Mouse (Mus musculus): ENCODE measurements around the gene Hes3. TPM values are rescaled to one million over a fixed set of nuclear protein-coding genes. Genes with fewer than 3 reads are reported as not detected.
A peak's percentile ranks its signal among the peaks of the same experiment; 100 is the strongest.

Gene Hes3
- polyA plus RNA-seq, 1 experiment from 2014 or later, result 0.41 TPM

- Histone ChIP-seq H3K27ac (ENCODE audit: low read length) (no peak overlapping the region), H3K4me2 (ENCODE audit: low read length) (no peak overlapping the region), H3K4me3 (ENCODE audit: low read depth, low read length) (no peak overlapping the region), H3K27me3 (ENCODE audit: control insufficient read depth, insufficient read depth, low read depth, low read length) (no peaks in the 10 kb centered on the region), H3K4me1 (ENCODE audit: control insufficient read depth, insufficient read depth, low read length) (peaks cover 4% of the 10 kb centered on the region; the same call in 1 of the 2 replicates), H3K9ac (ENCODE audit: low read depth, low read length) (no peak overlapping the region), H3K9me3 (replicated peaks; ENCODE audit: control insufficient read depth, low read length, poor library complexity, severe bottlenecking) (no peaks in the 10 kb centered on the region), H3K36me3 (ENCODE audit: control insufficient read depth, insufficient read depth, low read length) (peaks cover 5% of the 10 kb centered on the region)
- ATAC-seq, result no peak
- WGBS, result 65% methylated on average over 9 of the region's 9 CpGs
These were observed 28.4 kb downstream of the Hes3 start for GRCm38 (mm10) chr4:152263089-152263488.

- H3K27ac ChIP-seq (ENCODE audit: low read length), result no peak overlapping the region
- no peak for ATAC-seq
- H3K27me3 ChIP-seq (ENCODE audit: control insufficient read depth, insufficient read depth, low read depth, low read length), result no peaks in the 10 kb centered on the region
- peaks cover 3% of the 10 kb centered on the region for H3K36me3 ChIP-seq (ENCODE audit: control insufficient read depth, insufficient read depth, low read length)
- no peaks in the 10 kb centered on the region for H3K9me3 ChIP-seq (replicated peaks; ENCODE audit: control insufficient read depth, low read length, poor library complexity, severe bottlenecking)
- H3K9ac ChIP-seq (ENCODE audit: low read depth, low read length), result peak overlapping the region; percentile 10; the same call in 1 of the 2 replicates
- 70% methylated on average over 9 of the region's 9 CpGs for WGBS
- no peak overlapping the region for H3K4me3 ChIP-seq (ENCODE audit: low read depth, low read length)
- no peak overlapping the region for H3K4me2 ChIP-seq (ENCODE audit: low read length)
- H3K4me1 ChIP-seq (ENCODE audit: control insufficient read depth, insufficient read depth, low read length), result peaks cover 4% of the 10 kb centered on the region; the same call in 1 of the 2 replicates
These were observed 29.3 kb downstream of the Hes3 start for GRCm38 (mm10) chr4:152262187-152262586.

- H3K4me2 ChIP-seq (ENCODE audit: low read length), result no peak overlapping the region
- H3K9ac ChIP-seq (ENCODE audit: low read depth, low read length), result no peak overlapping the region
- H3K27me3 ChIP-seq (ENCODE audit: control insufficient read depth, insufficient read depth, low read depth, low read length), result no peaks in the 10 kb centered on the region
- ATAC-seq, result no peak
- peaks cover 4% of the 10 kb centered on the region; the same call in 1 of the 2 replicates for H3K4me1 ChIP-seq (ENCODE audit: control insufficient read depth, insufficient read depth, low read length)
- no peak overlapping the region for H3K4me3 ChIP-seq (ENCODE audit: low read depth, low read length)
- no peaks in the 10 kb centered on the region for H3K9me3 ChIP-seq (replicated peaks; ENCODE audit: control insufficient read depth, low read length, poor library complexity, severe bottlenecking)
- WGBS, result 97% methylated on average over 8 of the region's 8 CpGs
- peaks cover 3% of the 10 kb centered on the region for H3K36me3 ChIP-seq (ENCODE audit: control insufficient read depth, insufficient read depth, low read length)
- no peak overlapping the region for H3K27ac ChIP-seq (ENCODE audit: low read length)
These were observed 31.0 kb downstream of the Hes3 start for GRCm38 (mm10) chr4:152260451-152260850.

GRCm38 (mm10) chr4:152257070-152257469 lies 34.4 kb downstream of the Hes3 start:
- WGBS, result 64% methylated on average over 6 of the region's 6 CpGs
- no peak overlapping the region for H3K4me2 ChIP-seq (ENCODE audit: low read length)
- no peaks in the 10 kb centered on the region for H3K9me3 ChIP-seq (replicated peaks; ENCODE audit: control insufficient read depth, low read length, poor library complexity, severe bottlenecking)
- H3K9ac ChIP-seq (ENCODE audit: low read depth, low read length), result no peak overlapping the region
- no peaks in the 10 kb centered on the region for H3K27me3 ChIP-seq (ENCODE audit: control insufficient read depth, insufficient read depth, low read depth, low read length)
- ATAC-seq, result no peak
- H3K36me3 ChIP-seq (ENCODE audit: control insufficient read depth, insufficient read depth, low read length), result peaks cover 8% of the 10 kb centered on the region
- H3K4me1 ChIP-seq (ENCODE audit: control insufficient read depth, insufficient read depth, low read length), result peaks cover under 1% of the 10 kb centered on the region; the same call in 1 of the 2 replicates
- no peak overlapping the region for H3K4me3 ChIP-seq (ENCODE audit: low read depth, low read length)
- H3K27ac ChIP-seq (ENCODE audit: low read length), result no peak overlapping the region

- no peak for ATAC-seq
- Histone ChIP-seq H3K27me3 (ENCODE audit: control insufficient read depth, insufficient read depth, low read depth, low read length) (no peaks in the 10 kb centered on the region), H3K4me1 (ENCODE audit: control insufficient read depth, insufficient read depth, low read length) (no peaks in the 10 kb centered on the region), H3K9ac (ENCODE audit: low read depth, low read length) (no peak overlapping the region), H3K9me3 (replicated peaks; ENCODE audit: control insufficient read depth, low read length, poor library complexity, severe bottlenecking) (no peaks in the 10 kb centered on the region), H3K27ac (ENCODE audit: low read length) (no peak overlapping the region), H3K36me3 (ENCODE audit: control insufficient read depth, insufficient read depth, low read length) (peaks cover 4% of the 10 kb centered on the region), H3K4me3 (ENCODE audit: low read depth, low read length) (no peak overlapping the region), H3K4me2 (ENCODE audit: low read length) (no peak overlapping the region)
- WGBS, result 79% methylated on average over 9 of the region's 9 CpGs
These were observed 38.2 kb downstream of the Hes3 start for GRCm38 (mm10) chr4:152253183-152253759.

- Histone ChIP-seq H3K4me2 (ENCODE audit: low read length) (no peak overlapping the region), H3K9ac (ENCODE audit: low read depth, low read length) (no peak overlapping the region), H3K27me3 (ENCODE audit: control insufficient read depth, insufficient read depth, low read depth, low read length) (no peaks in the 10 kb centered on the region), H3K4me1 (ENCODE audit: control insufficient read depth, insufficient read depth, low read length) (no peaks in the 10 kb centered on the region), H3K36me3 (ENCODE audit: control insufficient read depth, insufficient read depth, low read length) (peaks cover 4% of the 10 kb centered on the region), H3K9me3 (replicated peaks; ENCODE audit: control insufficient read depth, low read length, poor library complexity, severe bottlenecking) (no peaks in the 10 kb centered on the region), H3K4me3 (ENCODE audit: low read depth, low read length) (no peak overlapping the region), H3K27ac (ENCODE audit: low read length) (no peak overlapping the region)
- WGBS, result 90% methylated on average over 6 of the region's 6 CpGs
- ATAC-seq, result no peak
These were observed 40.8 kb downstream of the Hes3 start for GRCm38 (mm10) chr4:152250615-152251014.

GRCm38 (mm10) chr4:152247195-152247594 lies 44.3 kb downstream of the Hes3 start:
- ATAC-seq, result no peak
- no peak overlapping the region for H3K27ac ChIP-seq (ENCODE audit: low read length)
- 85% methylated on average over 3 of the region's 3 CpGs for WGBS

GRCm38 (mm10) chr4:152246011-152246410 lies 45.5 kb downstream of the Hes3 start:
- Histone ChIP-seq H3K9ac (ENCODE audit: low read depth, low read length) (no peak overlapping the region), H3K4me3 (ENCODE audit: low read depth, low read length) (no peak overlapping the region), H3K9me3 (replicated peaks; ENCODE audit: control insufficient read depth, low read length, poor library complexity, severe bottlenecking) (no peaks in the 10 kb centered on the region), H3K4me2 (ENCODE audit: low read length) (no peak overlapping the region), H3K27me3 (ENCODE audit: control insufficient read depth, insufficient read depth, low read depth, low read length) (no peaks in the 10 kb centered on the region), H3K4me1 (ENCODE audit: control insufficient read depth, insufficient read depth, low read length) (no peaks in the 10 kb centered on the region), H3K36me3 (ENCODE audit: control insufficient read depth, insufficient read depth, low read length) (peaks cover 3% of the 10 kb centered on the region; the same call in 1 of the 2 replicates), H3K27ac (ENCODE audit: low read length) (no peak overlapping the region)
- WGBS, result 76% methylated on average over 6 of the region's 6 CpGs
- no peak for ATAC-seq

More at GRCm38 (mm10) chr4:152247195-152247594, 44.3 kb downstream of the Hes3 start:
- Histone ChIP-seq H3K4me1 (ENCODE audit: control insufficient read depth, insufficient read depth, low read length) (no peaks in the 10 kb centered on the region), H3K4me2 (ENCODE audit: low read length) (no peak overlapping the region), H3K36me3 (ENCODE audit: control insufficient read depth, insufficient read depth, low read length) (no peaks in the 10 kb centered on the region), H3K9ac (ENCODE audit: low read depth, low read length) (no peak overlapping the region), H3K27me3 (ENCODE audit: control insufficient read depth, insufficient read depth, low read depth, low read length) (no peaks in the 10 kb centered on the region), H3K4me3 (ENCODE audit: low read depth, low read length) (no peak overlapping the region), H3K9me3 (replicated peaks; ENCODE audit: control insufficient read depth, low read length, poor library complexity, severe bottlenecking) (no peaks in the 10 kb centered on the region)

GRCm38 (mm10) chr4:152244545-152245522 lies 46.6 kb downstream of the Hes3 start:
- no peak for ATAC-seq
- 88% methylated on average over 11 of the region's 11 CpGs for WGBS
- H3K4me2 ChIP-seq (ENCODE audit: low read length), result no peak overlapping the region
- H3K27ac ChIP-seq (ENCODE audit: low read length), result no peak overlapping the region
- H3K36me3 ChIP-seq (ENCODE audit: control insufficient read depth, insufficient read depth, low read length), result peaks cover 3% of the 10 kb centered on the region; the same call in 1 of the 2 replicates
- H3K27me3 ChIP-seq (ENCODE audit: control insufficient read depth, insufficient read depth, low read depth, low read length), result no peaks in the 10 kb centered on the region
- H3K4me3 ChIP-seq (ENCODE audit: low read depth, low read length), result no peak overlapping the region
- no peak overlapping the region for H3K9ac ChIP-seq (ENCODE audit: low read depth, low read length)
- no peaks in the 10 kb centered on the region for H3K9me3 ChIP-seq (replicated peaks; ENCODE audit: control insufficient read depth, low read length, poor library complexity, severe bottlenecking)
- H3K4me1 ChIP-seq (ENCODE audit: control insufficient read depth, insufficient read depth, low read length), result no peaks in the 10 kb centered on the region
